Mouse (Mus musculus) retina, postnatal 1 day (tissue): ENCODE results near the gene Zmat1.
"Not testable (repeated sequence)": the region's sequence is repeated elsewhere in the genome, so short reads cannot be mapped to it uniquely, and the experiment has no call there.

Experiments
- DNase-seq: peaks from one replicate; pipeline ENCODE4 v3.0.0-alpha.2; 2012

Gene Zmat1

DNA sequence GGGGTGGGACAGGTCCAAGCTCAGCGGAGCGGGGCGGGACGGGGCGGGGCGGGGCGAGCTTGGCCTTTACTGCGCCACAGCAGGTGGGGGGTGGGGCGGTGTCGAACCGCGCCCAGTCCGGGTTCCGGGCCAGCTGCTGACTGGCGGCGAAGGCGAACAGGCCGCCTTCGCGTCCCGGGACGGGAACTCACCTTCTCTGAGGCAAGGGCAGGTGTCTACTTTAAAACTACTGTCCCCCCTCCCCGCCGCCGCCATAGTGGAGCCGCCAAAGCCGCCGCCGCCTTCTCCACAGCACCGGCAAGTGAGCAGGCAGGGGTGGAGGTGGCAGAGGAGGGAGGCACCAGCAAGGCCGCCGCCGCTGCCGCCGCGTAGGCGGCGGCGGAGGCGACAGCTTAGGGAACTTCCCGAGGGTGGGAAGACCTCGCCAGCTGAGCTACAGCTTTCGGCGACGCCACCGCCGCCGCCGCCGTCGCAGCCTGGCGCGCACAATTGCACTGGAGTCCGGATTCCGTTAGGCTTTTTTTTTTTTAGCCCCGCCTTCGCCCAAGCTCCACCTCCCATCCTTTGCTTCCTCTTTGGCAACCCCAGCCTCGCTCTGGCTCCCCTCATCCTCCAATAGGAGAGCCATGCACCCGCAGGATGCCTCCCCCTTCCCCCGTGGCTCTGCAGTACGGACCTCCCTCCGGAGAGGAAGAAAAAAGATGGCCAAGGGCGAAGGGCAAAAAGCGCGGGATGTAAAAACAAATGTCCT lies at the start of gene Zmat1:
Zmat1 (minus strand) TSS at position 490 of the 751 bp plus-strand sequence.
- peak; percentile 96 for DNase-seq

GRCm38 (mm10) chrX:135053939-135054338 lies 44.9 kb upstream of the Zmat1 start:
- not testable (repeated sequence) for DNase-seq

DNA sequence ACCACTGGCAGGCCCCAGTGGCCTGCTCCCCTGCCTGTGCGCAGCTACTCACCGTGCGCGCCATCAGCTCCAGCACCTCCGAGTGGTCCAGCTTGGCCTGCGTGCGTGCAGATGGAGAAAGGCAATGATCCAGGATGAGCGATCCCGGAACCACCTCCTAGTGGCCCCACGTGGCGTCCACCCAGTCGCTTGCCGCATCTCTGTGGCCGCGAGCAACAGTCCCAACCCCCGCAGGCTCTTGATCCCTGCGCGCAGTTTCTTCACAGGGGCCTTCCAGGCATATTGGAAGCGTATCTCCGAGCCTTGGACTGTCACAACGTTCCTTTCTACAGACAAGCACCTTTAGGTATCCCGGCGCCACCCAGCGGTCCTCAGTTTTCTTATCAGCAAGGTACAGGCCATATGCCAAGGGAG lies 27.0 kb upstream of the Zmat1 start:
- peak; percentile 41 for DNase-seq

DNA sequence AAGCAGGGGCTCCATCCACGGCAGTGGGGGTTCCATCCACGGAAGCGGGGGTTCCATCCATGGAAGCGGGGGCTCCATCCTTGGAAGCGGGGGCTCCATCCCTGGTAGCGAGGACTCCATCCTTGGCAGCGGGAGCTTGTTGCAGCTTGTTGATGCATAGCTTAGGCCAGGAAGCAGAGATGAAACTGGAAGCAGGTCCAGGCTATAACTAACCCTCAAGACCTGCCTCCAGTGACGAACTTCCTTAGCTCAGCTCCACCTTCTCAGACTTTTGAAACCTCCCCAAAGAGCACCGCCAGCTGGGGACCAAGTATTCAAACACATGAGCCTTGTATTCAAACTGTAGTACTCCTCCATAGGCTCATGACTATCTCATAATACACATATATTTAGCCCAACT lies 16.1 kb upstream of the Zmat1 start:
- no peak for DNase-seq

DNA sequence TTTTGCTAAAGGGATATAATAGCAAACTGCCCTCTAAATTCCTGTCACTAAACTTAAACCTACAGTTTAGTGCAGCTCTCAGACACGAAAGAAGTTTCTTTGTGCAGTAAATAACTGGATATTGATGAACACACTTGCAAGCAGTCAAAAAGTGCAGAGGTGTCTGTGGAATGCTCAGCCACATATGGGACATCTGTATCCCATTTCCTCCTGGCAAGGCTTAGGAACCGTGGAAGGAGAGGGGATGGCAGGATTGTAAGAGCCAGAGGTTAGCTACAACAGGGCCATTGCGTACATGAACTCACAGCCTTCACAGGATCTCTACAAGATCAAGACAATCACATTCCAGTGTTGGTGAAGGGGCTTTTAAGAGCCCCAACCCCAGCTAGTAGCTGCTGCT lies 2.4 kb upstream of the Zmat1 start:
- DNase-seq = no peak

DNA sequence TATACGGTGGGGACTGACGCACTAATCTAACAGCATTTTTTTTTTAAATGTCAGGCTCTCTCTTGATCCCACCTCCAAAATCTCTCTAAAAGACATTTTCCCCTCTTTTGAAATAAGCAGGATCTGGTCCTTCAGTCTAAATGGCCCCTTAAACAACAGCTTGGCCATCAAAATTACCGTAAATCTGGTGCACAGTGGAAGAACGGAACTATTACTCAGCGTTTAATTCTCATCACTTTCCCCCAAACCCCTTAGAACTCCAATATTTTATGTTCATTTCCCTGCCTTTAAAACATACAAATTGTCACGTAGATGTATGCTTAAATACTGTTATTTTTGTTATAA lies 434 bp upstream of the Zmat1 start:
- DNase-seq = no peak

GRCm38 (mm10) chrX:135008021-135008420 lies 988 bp downstream of the Zmat1 start:
- DNase-seq = peak; percentile 1

DNA sequence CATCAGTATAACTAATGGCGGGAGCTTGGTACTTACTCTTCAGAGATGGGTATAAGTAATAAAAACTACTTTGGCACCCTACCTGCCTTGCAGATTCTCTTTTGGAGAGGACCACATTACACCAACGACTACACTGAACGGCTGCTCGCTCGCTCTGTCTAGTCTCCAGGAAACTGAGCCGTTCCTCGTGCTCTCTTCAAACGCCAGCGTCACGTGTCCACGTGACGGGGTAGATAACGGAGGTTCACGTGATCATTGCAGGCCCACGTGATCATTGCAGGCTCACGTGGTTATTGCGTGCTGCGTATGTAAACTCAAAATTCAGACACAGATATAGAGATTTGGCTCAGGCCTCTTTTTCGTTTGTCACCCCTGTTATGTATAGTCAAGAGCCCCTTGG lies 44.5 kb downstream of the Zmat1 start, which contains the start of gene Nxf2:
Nxf2 (minus strand) TSS at position 209 of the 400 bp plus-strand sequence.
- DNase-seq = peak; percentile 0

- DNase-seq = peak; percentile 88
These were observed 45.5 kb downstream of the Zmat1 start for GRCm38 (mm10) chrX:134963305-134964094.

DNA sequence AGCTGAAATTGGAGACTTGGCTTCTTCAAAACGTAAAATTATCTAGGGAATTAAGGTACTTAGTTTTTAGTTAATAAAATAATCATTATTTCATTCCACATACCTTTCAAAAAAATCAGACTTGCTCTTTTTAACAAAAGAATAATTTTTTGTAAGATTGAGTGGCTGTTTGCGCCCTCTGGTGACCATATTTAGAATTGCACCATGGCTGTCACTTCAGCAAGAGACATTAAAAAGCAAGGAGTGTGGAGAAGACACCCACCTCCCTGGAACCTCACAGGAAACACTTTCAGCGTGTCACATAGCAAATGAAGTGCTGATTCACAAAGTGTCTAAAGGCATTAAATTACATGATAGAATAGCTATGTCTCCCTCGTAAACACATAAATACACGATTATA lies 78.6 kb downstream of the Zmat1 start:
- peak; percentile 43 for DNase-seq

DNA sequence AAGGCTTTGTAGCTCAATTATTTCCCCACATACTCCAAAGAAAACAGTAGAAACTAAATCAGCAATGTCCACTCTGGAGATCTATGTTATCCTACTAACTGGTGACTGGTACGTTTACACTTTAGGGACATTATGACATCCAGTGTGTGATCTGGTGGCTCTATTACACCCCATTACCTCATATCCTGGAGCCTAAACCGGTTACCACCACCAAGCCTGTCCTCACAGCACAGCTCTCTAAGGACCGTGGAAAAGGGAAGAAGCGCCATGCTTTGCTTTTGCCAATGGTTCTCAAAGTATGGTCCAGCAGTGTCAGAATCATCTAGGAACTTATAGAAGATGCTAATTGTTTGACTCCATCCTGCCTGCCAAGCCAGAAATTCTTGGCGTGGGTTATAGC lies 79.1 kb downstream of the Zmat1 start:
- no peak for DNase-seq

DNA sequence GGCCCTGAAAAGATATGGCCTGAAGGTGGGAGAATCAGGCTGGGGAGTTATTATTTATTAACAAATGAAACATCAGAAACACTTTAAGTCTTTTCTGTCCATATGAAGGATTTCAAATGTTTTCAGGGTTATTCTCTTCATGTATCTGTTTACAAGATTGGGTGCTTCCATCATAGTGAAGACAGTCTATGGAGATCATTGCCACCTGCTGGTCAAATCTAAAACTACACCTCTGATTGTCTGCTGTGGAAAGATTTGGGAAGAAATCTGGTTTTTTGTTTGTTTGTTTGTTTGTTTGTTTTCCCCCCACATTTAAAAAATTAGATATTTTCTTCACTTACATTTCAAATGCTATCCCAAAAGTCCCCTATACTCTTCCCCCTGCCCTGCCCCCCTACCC lies 84.0 kb downstream of the Zmat1 start:
- peak; percentile 60 for DNase-seq

DNA sequence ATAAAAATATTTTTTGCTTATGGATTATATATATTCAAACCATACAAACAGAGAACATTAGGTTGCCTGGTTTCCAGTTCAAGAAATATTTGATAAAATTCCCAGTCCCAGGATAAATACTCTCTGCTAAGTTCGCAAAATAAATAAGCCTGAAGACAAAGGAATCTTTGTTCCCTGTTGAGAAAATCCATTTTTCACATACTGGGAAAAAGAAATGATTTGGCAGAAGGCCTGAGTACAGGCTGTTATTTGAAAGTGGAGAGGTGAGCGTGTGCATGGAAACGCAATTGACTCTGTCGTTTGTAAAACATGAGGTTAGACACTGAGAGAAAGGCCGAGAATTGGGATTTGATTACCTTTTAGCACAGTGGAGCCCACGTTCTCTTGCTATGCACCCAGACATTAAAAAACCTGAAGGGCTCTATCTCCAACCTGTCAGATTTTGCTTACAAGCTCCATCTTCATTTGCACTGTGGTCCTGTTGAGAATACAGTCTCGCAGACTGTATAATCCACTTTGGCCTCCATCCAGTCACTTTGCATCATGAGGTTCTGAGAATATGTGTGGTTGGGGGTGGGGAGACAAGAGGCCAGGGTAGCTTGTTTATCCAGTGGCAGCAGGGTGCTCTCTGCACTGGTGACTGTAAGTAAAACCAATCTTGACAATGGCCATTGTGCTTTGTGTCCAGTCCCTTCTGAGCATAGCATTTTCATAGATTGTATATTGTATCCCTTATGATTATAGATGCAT lies 85.2 kb downstream of the Zmat1 start:
- DNase-seq = peak; percentile 17
